15 mouse cellular contexts compared by ENCODE assay signal in the genomic region with DNA sequence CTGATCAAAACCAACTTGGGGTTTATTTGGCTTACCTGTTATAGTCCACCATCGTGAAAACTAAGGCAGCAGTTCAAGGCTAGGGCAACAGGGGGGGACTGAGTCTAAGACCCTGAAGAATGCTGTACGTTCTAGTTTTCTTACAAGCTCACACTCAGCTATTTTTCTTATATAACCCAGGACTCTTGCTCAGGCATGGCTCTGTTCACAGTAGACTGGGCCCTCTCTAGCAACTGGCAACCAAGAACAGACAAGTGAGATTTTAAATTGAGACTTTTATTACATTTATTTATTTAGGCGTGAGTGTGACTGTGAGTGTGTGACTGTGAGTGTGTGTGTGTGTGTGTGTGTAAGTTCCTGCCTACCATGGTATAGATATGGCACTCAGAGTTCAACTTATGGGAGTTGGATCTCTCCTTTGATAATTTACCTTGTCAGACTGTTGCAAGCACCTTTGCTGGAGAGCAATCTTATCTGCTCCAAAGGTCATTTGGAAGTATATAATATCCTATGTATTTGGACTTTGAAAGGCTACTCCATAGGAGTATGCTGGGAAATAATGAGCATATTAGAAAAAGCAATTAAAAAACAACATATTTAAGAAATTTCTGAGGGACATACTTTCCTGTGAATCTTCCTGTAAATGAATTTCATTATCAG.
"Had no signal": no experiment of that assay in that cellular context is flagged by ENCODE, and none has a peak within 500 bp of the region (broad histone marks: within the 10 kb centered on the region; RNA-seq: fewer than 3 reads in every experiment).

No protein-coding gene starts in this region.

- H3K4me1 ChIP-seq: neural tube, embryonic 12.5 days had no signal

- H3K4me3 ChIP-seq: neural tube, embryonic 12.5 days; neural tube, embryonic 13.5 days; neural tube, embryonic 15.5 days had no signal

- H3K36me3 ChIP-seq: neural tube, embryonic 12.5 days; neural tube, embryonic 13.5 days; neural tube, embryonic 15.5 days had no signal

- H3K9me3 ChIP-seq: neural tube, embryonic 12.5 days; neural tube, embryonic 13.5 days; neural tube, embryonic 15.5 days had no signal

- H3K27ac ChIP-seq: neural tube, embryonic 12.5 days; neural tube, embryonic 13.5 days; neural tube, embryonic 15.5 days had no signal

- H3K9ac ChIP-seq: neural tube, embryonic 12.5 days; neural tube, embryonic 13.5 days; neural tube, embryonic 15.5 days had no signal

- H3K27me3 ChIP-seq: neural tube, embryonic 12.5 days; neural tube, embryonic 13.5 days; neural tube, embryonic 15.5 days had no signal

- DNase-seq: retina, postnatal 1 day; right cerebral cortex, adult 18-20 months; right cerebral cortex, postnatal 14 days; right cerebral cortex, postnatal 25 days; right cerebral cortex, postnatal 4 days; spleen, adult 18-20 months; thymus, adult 18-20 months; thymus, adult 2 months; thymus, postnatal 14 days; thymus, postnatal 25 days; thymus, postnatal 36 days; thymus, postnatal 4 days had no signal

- H3K4me2 ChIP-seq: neural tube, embryonic 12.5 days; neural tube, embryonic 13.5 days; neural tube, embryonic 15.5 days had no signal
